In the genomic region with DNA sequence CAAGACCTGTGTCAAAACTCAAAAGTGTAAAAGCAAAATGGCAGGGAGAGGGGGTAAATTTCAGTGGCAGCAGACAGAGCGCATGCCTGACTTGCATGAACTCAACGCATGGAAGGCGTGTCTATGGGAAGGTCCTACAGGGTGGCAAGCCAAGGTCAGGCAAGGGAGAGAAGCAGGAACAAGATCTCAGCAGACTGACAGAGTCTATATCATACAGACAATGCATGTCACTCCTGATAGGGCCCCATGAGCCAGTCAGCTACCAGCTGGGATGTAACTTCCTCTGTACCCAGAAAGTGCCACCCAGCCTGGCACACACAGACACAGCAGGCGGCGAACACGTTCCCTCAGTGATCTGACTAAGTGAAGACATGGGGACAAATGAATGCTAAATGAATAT, we compare ENCODE assay signal across 15 mouse cellular contexts.
"Had no signal": no experiment of that assay in that cellular context is flagged by ENCODE, and none has a peak within 500 bp of the region (broad histone marks: within the 10 kb centered on the region; RNA-seq: fewer than 3 reads in every experiment).

No protein-coding gene starts in this region.

- H3K9me3 ChIP-seq: midbrain, embryonic 13.5 days; neural tube, embryonic 12.5 days had no signal

- H3K27ac ChIP-seq: kidney, postnatal 0 days; limb, embryonic 12.5 days; liver, embryonic 14.5 days; midbrain, embryonic 13.5 days; neural tube, embryonic 12.5 days had no signal

- H3K9ac ChIP-seq: limb, embryonic 12.5 days; liver, embryonic 14.5 days; midbrain, embryonic 13.5 days; neural tube, embryonic 12.5 days had no signal

- ATAC-seq: intestine, postnatal 0 days; lung, postnatal 0 days; midbrain, embryonic 13.5 days had no signal

- H3K36me3 ChIP-seq: midbrain, embryonic 13.5 days; neural tube, embryonic 12.5 days had no signal

- DNase-seq: kidney, adult 8-10 months; kidney, postnatal 4 days; liver; lung, adult 2 months; lung, postnatal 36 days; right cerebral cortex, postnatal 4 days; spleen, adult 18-20 months; thymus, adult 2 months had no signal

- H3K27me3 ChIP-seq: limb, embryonic 12.5 days; midbrain, embryonic 13.5 days; neural tube, embryonic 12.5 days had no signal

- H3K4me2 ChIP-seq: limb, embryonic 12.5 days; midbrain, embryonic 13.5 days; neural tube, embryonic 12.5 days had no signal

- H3K4me1 ChIP-seq: midbrain, embryonic 13.5 days; neural tube, embryonic 12.5 days had no signal

- H3K4me3 ChIP-seq: limb, embryonic 12.5 days; midbrain, embryonic 13.5 days; neural tube, embryonic 12.5 days had no signal
